Mouse (Mus musculus): Measurements from ENCODE around the gene Zswim4. TPM values are rescaled to one million over a fixed set of nuclear protein-coding genes. Genes with fewer than 3 reads are reported as not detected.

Gene Zswim4
- polyA plus RNA-seq, 1 experiment from 2014 or later = 16.2 TPM

DNA sequence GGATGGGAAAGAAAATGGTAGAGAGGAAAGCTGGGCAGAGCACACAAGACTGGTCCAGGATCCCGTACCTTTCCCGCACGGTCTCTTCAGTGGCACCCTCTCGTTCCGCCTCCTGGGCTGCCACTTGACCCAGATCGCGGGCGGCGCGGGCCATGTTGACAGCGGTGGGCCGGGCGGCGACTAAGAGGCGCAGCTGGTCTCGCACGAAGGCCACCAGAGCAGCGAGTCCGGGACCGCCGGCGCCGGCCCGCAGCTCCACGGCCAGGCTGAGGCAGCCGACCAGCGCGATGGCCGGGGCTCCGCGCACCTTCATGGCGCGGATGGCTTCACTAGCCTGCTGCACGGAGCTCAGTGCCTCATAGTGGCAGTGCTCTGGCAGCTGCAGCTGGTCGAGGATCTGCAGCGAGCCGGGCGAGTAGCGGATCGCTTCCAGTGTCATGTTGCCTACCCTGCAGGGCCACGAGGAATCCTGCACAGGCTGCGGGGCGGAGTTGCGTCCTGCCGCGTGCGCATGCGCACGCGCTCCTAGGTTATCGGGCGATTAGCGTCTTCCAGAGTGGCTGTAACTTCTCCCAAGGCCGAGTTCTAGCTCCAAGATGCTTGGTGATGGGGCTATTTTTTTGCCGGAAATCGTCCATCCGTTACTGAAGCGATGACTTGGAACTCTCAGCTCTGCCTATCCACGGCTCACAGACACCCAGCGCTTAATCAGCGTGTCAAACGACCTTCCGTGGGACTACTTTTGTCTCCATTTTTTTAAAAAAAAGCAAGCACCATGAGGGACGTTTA, 20.2 kb upstream of the Zswim4 start, which contains the start of gene Mri1:
Gene Mri1 (minus strand): TSS at position 505 of the 789 bp plus-strand sequence.
- Histone ChIP-seq H3K9me3 (ENCODE audit: control insufficient read depth, low read length) (no peaks in the 10 kb centered on the region), H3K36me3 (ENCODE audit: control insufficient read depth, insufficient read depth, low read length) (peaks cover 38% of the 10 kb centered on the region), H3K9ac (ENCODE audit: low read depth, low read length) (peak within 1 kb of the TSS; percentile 78), H3K4me2 (ENCODE audit: low read length) (peak within 1 kb of the TSS; percentile 91), H3K4me3 (ENCODE audit: low read length) (peak within 1 kb of the TSS; percentile 67), H3K4me1 (ENCODE audit: control insufficient read depth, insufficient read depth, low read depth, low read length) (peaks cover 15% of the 10 kb centered on the region), H3K27me3 (replicated peaks; ENCODE audit: control insufficient read depth, insufficient read depth, low read length) (no peaks in the 10 kb centered on the region), H3K27ac (ENCODE audit: low read depth, low read length) (peak within 1 kb of the TSS; percentile 90)
- WGBS = under 1% methylated on average over 37 of the region's 64 CpGs
- ATAC-seq = peak; percentile 87

DNA sequence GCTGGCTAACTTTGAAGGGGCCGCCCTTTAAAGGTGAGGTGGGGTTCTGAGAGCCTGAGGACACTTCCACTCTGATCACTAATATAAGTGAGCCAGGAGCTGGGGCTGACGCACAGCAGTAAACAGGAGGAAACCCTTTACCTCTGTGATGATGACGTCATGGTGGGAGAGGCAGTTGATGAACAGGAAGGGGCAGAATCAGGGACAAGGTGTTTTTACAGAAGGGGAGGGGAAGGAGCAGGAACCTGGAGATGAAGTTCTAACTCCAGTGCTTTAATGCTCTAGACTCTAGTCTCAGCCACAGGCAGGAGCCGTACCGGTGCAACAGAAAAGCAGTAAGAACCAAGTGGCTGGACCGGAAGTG, 19.6 kb upstream of the Zswim4 start:
- WGBS = 15% methylated on average over 6 of the region's 6 CpGs
- peak overlapping the region; percentile 67 for H3K4me3 ChIP-seq (ENCODE audit: low read length)
- peak overlapping the region; percentile 78 for H3K9ac ChIP-seq (ENCODE audit: low read depth, low read length)
- H3K27ac ChIP-seq (ENCODE audit: low read depth, low read length) = peak overlapping the region; percentile 90
- H3K27me3 ChIP-seq (replicated peaks; ENCODE audit: control insufficient read depth, insufficient read depth, low read length) = no peaks in the 10 kb centered on the region
- H3K4me2 ChIP-seq (ENCODE audit: low read length) = peak overlapping the region; percentile 91
- peaks cover 40% of the 10 kb centered on the region for H3K36me3 ChIP-seq (ENCODE audit: control insufficient read depth, insufficient read depth, low read length)
- ATAC-seq = no peak; the same call in none of the 2 replicates
- H3K9me3 ChIP-seq (ENCODE audit: control insufficient read depth, low read length) = no peaks in the 10 kb centered on the region
- peaks cover 15% of the 10 kb centered on the region for H3K4me1 ChIP-seq (ENCODE audit: control insufficient read depth, insufficient read depth, low read depth, low read length)

DNA sequence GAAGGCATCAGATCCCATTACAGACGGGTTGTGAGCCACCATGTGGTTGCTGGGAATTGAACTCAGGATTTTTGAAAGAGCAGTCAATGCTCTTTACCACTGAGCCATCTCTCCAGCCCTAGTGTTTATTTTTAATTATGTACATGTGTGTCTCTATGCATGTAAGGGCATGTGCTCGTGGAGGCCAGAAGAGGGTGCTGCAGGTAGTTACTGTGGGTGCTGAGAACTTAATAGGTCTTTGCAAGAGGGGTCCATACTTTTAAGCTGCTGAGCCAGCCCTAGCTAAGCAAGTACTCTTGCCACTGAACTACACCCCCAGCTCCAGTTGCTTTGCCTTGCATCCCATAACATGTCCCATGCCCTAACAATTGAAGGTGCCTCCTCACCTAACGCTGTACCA, 19.0 kb upstream of the Zswim4 start:
- Histone ChIP-seq H3K4me1 (ENCODE audit: control insufficient read depth, insufficient read depth, low read depth, low read length) (peaks cover 15% of the 10 kb centered on the region), H3K36me3 (ENCODE audit: control insufficient read depth, insufficient read depth, low read length) (peaks cover 40% of the 10 kb centered on the region), H3K4me2 (ENCODE audit: low read length) (peak overlapping the region; percentile 91), H3K9me3 (ENCODE audit: control insufficient read depth, low read length) (no peaks in the 10 kb centered on the region), H3K4me3 (ENCODE audit: low read length) (peak overlapping the region; percentile 67), H3K9ac (ENCODE audit: low read depth, low read length) (peak overlapping the region; percentile 78), H3K27ac (ENCODE audit: low read depth, low read length) (peak overlapping the region; percentile 90), H3K27me3 (replicated peaks; ENCODE audit: control insufficient read depth, insufficient read depth, low read length) (no peaks in the 10 kb centered on the region)
- peak; percentile 12; the same call in 1 of the 2 replicates for ATAC-seq
- 83% methylated on average over 3 of the region's 3 CpGs for WGBS

GRCm38 (mm10) chr8:84249257-84250170, 12.7 kb upstream of the Zswim4 start, which contains the start of gene D8Ertd738e:
Gene D8Ertd738e (minus strand): TSS chr8:84249719.
- Histone ChIP-seq H3K9me3 (ENCODE audit: control insufficient read depth, low read length) (no peaks in the 10 kb centered on the region), H3K36me3 (ENCODE audit: control insufficient read depth, insufficient read depth, low read length) (peaks cover 54% of the 10 kb centered on the region), H3K9ac (ENCODE audit: low read depth, low read length) (peak within 1 kb of the TSS; percentile 73), H3K4me3 (ENCODE audit: low read length) (peak within 1 kb of the TSS; percentile 67), H3K27ac (ENCODE audit: low read depth, low read length) (peak within 1 kb of the TSS; percentile 66), H3K4me2 (ENCODE audit: low read length) (peak within 1 kb of the TSS; percentile 72), H3K4me1 (ENCODE audit: control insufficient read depth, insufficient read depth, low read depth, low read length) (no peaks in the 10 kb centered on the region; the same call in 1 of the 2 replicates), H3K27me3 (replicated peaks; ENCODE audit: control insufficient read depth, insufficient read depth, low read length) (no peaks in the 10 kb centered on the region)
- WGBS = 4% methylated on average over 52 of the region's 52 CpGs
- peak; percentile 96 for ATAC-seq

- WGBS = 52% methylated on average over 2 of the region's 2 CpGs
- Histone ChIP-seq H3K9me3 (ENCODE audit: control insufficient read depth, low read length) (no peaks in the 10 kb centered on the region), H3K9ac (ENCODE audit: low read depth, low read length) (no peak overlapping the region), H3K27ac (ENCODE audit: low read depth, low read length) (no peak overlapping the region), H3K4me1 (ENCODE audit: control insufficient read depth, insufficient read depth, low read depth, low read length) (peaks cover 4% of the 10 kb centered on the region; the same call in 1 of the 2 replicates), H3K4me2 (ENCODE audit: low read length) (no peak overlapping the region), H3K4me3 (ENCODE audit: low read length) (no peak overlapping the region), H3K36me3 (ENCODE audit: control insufficient read depth, insufficient read depth, low read length) (peaks cover 19% of the 10 kb centered on the region), H3K27me3 (replicated peaks; ENCODE audit: control insufficient read depth, insufficient read depth, low read length) (no peaks in the 10 kb centered on the region)
- no peak for ATAC-seq
These were observed 5.0 kb upstream of the Zswim4 start for GRCm38 (mm10) chr8:84241821-84242220.

GRCm38 (mm10) chr8:84241167-84241566, 4.3 kb upstream of the Zswim4 start:
- H3K9me3 ChIP-seq (ENCODE audit: control insufficient read depth, low read length) = no peaks in the 10 kb centered on the region
- H3K4me3 ChIP-seq (ENCODE audit: low read length) = no peak overlapping the region
- H3K4me2 ChIP-seq (ENCODE audit: low read length) = no peak overlapping the region
- no peaks in the 10 kb centered on the region for H3K27me3 ChIP-seq (replicated peaks; ENCODE audit: control insufficient read depth, insufficient read depth, low read length)
- no peak for ATAC-seq
- 70% methylated on average over 6 of the region's 6 CpGs for WGBS
- H3K27ac ChIP-seq (ENCODE audit: low read depth, low read length) = no peak overlapping the region
- no peak overlapping the region for H3K9ac ChIP-seq (ENCODE audit: low read depth, low read length)
- peaks cover 16% of the 10 kb centered on the region for H3K36me3 ChIP-seq (ENCODE audit: control insufficient read depth, insufficient read depth, low read length)
- peaks cover 4% of the 10 kb centered on the region for H3K4me1 ChIP-seq (ENCODE audit: control insufficient read depth, insufficient read depth, low read depth, low read length)

DNA sequence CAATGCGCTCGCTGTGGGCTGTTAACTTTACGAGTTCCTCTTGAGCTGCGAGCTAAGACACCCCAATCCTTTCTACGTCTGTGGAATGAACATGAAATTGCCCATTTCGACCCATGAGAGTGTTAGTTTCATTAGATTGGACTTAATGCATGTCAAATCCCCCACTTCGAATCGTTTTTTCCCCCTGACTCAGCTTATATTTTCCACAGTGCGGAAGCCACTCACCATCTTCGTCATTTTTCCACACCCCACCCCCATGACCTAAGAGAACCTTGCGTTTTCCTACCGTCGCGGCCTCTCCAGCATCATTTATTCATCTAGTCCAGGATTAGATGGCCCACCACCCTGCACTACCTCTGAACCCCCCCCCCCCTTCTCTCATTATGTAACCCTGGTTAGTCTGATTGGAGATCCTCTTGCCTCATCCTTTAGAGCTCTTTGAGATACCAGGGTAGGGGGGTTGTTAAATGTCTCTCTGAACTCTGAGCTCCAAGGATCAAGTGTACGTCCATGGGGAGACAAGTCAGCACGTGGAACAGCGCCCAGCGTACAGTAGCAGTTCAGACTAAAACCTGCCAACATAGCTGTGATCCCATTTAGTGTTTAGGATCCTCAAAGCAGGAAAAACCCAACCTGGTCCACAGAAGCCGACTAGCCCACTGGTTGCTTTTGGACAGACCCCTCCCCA, 831 bp upstream of the Zswim4 start:
- no peaks in the 10 kb centered on the region for H3K9me3 ChIP-seq (ENCODE audit: control insufficient read depth, low read length)
- H3K4me2 ChIP-seq (ENCODE audit: low read length) = peak overlapping the region; percentile 77
- H3K36me3 ChIP-seq (ENCODE audit: control insufficient read depth, insufficient read depth, low read length) = peaks cover 1% of the 10 kb centered on the region
- peak overlapping the region; percentile 71 for H3K9ac ChIP-seq (ENCODE audit: low read depth, low read length)
- WGBS = 16% methylated on average over 19 of the region's 19 CpGs
- H3K4me1 ChIP-seq (ENCODE audit: control insufficient read depth, insufficient read depth, low read depth, low read length) = peaks cover 15% of the 10 kb centered on the region
- no peaks in the 10 kb centered on the region for H3K27me3 ChIP-seq (replicated peaks; ENCODE audit: control insufficient read depth, insufficient read depth, low read length)
- peak overlapping the region; percentile 84 for H3K27ac ChIP-seq (ENCODE audit: low read depth, low read length)
- ATAC-seq = no peak
- peak overlapping the region; percentile 62 for H3K4me3 ChIP-seq (ENCODE audit: low read length)

DNA sequence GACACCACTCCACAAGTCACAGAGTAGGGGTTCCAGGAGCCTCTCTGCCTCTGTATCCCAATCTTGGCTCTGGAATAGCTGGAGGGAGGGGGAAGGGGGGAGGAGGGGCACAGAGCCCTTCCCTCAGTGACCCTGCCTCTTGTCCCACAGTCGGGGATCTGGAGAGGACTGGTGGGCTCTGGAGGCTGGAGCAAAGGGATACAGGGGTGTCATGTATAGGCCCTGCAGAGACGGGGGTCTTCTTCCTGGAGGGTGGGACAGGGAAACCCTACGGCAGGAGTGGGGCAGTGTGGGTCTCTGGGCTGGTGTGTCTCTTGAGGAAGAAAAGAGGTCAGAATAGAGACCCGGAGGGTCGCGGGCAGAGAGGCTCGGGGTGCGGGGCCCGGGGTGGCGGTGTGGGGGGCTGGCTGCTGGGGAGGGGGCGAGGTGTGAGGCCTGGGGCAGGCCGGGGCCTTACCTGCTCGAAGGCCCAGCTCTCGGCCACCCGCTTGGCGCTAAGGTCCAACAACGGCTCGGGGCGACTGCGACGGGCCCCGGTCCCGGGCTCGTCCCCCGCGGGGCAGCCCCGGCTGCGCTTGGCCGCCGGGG, 351 bp downstream of the Zswim4 start:
- 0% methylated on average over 24 of the region's 30 CpGs for WGBS
- ATAC-seq = peak; percentile 37
- Histone ChIP-seq H3K4me3 (ENCODE audit: low read length) (peak overlapping the region; percentile 88), H3K9ac (ENCODE audit: low read depth, low read length) (peak overlapping the region; percentile 97), H3K27ac (ENCODE audit: low read depth, low read length) (peak overlapping the region; percentile 55; the same call in 1 of the 2 replicates), H3K36me3 (ENCODE audit: control insufficient read depth, insufficient read depth, low read length) (peaks cover 3% of the 10 kb centered on the region), H3K4me2 (ENCODE audit: low read length) (peak overlapping the region; percentile 92), H3K4me1 (ENCODE audit: control insufficient read depth, insufficient read depth, low read depth, low read length) (peaks cover 15% of the 10 kb centered on the region), H3K27me3 (replicated peaks; ENCODE audit: control insufficient read depth, insufficient read depth, low read length) (no peaks in the 10 kb centered on the region), H3K9me3 (ENCODE audit: control insufficient read depth, low read length) (no peaks in the 10 kb centered on the region)

Measured in hindbrain, embryonic 16.5 days (tissue).